Mouse (Mus musculus) lung, embryonic 16.5 days (tissue): ENCODE results near the gene Prkaa2. TPM values are rescaled to one million over a fixed set of nuclear protein-coding genes. Genes with fewer than 3 reads are reported as not detected.

Source experiments
- ATAC-seq: fragments of 200-750 bp; cut with Nextera tagmentation; 2 replicates; pipeline ENCODE4 v1.8.0; 2017; ENCODE audit warnings: low read depth, mild to moderate bottlenecking, moderate library complexity
- H3K27ac ChIP-seq: fragments of 300-500 bp; sonication (generic); 2 replicates; pipeline ENCODE4 v1.5.1; 2014; ENCODE audit warnings: mild to moderate bottlenecking, control low read depth, low read length
- H3K27me3 ChIP-seq: fragments of 300-500 bp; sonication (generic); 2 replicates; pipeline ENCODE4 v1.6.1; 2014; ENCODE audit warnings: low read depth, low read length, mixed read lengths; ENCODE audit not compliant: control insufficient read depth, insufficient read depth
- H3K36me3 ChIP-seq: fragments of 300-500 bp; sonication (generic); 2 replicates; pipeline ENCODE4 v1.6.1; 2014; ENCODE audit warnings: low read length; ENCODE audit not compliant: control insufficient read depth, insufficient read depth
- H3K4me1 ChIP-seq: fragments of 300-500 bp; sonication (generic); replicated peaks from 2 replicates; pipeline ENCODE4 v1.6.1; 2014; ENCODE audit warnings: low read length, mixed read lengths; ENCODE audit not compliant: control insufficient read depth, insufficient read depth
- H3K4me2 ChIP-seq: fragments of 300-500 bp; sonication (generic); 2 replicates; pipeline ENCODE4 v1.6.1; 2014; ENCODE audit warnings: low read depth, low read length, control low read depth
- H3K4me3 ChIP-seq: fragments of 300-500 bp; sonication (generic); 2 replicates; pipeline ENCODE4 v1.5.1; 2014; ENCODE audit warnings: mild to moderate bottlenecking, low read length, control low read depth
- H3K9ac ChIP-seq: fragments of 300-500 bp; sonication (generic); 2 replicates; pipeline ENCODE4 v1.6.1; 2014; ENCODE audit warnings: low read length, control low read depth
- H3K9me3 ChIP-seq: fragments of 300-500 bp; sonication (generic); 2 replicates; pipeline ENCODE4 v1.6.1; 2016; ENCODE audit warnings: low read length; ENCODE audit not compliant: control insufficient read depth
- WGBS: fragments of 180-500 bp; shearing (Covaris S2); extraction: QIAGEN DNeasy Blood & Tissue Kit; methylation state at CpG from one replicate; pipeline ENCODE4 v1.1.7; 2014; 5-methylcytosine and 5-hydroxymethylcytosine counted together
- polyA plus RNA-seq: library from polyadenylated mRNA; unstranded; fragments of >200 nt; fragmentation: Nextera tagmentation; extraction: Ambion mirVana; gene quantifications from 2 replicates; pipeline ENCODE4 v1.2.1, GENCODE M21; 2015

The Prkaa2 gene
- polyA plus RNA-seq, 1 experiment from 2014 or later: 2.8 TPM

DNA sequence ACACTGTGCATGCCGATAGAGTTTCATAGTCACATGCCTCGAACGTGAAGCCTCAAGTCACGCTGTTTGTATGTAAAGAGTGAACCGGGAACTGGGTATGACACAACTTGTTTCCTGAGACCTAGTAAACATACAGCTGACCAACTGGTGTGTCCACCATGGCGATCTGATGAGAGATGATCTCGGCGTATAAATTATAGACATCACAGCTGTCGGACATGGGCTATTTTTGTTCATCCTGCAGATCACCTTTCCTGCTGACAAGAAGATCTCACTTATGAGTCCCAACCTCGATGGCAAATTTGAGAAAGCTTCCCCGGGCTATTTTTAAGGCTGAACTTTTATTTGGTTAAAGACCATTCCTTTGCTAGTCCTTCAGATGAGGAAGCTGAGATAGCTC lies 2.1 kb upstream of the Prkaa2 start:
- Histone ChIP-seq H3K27ac (no peak overlapping the region), H3K9ac (no peak overlapping the region), H3K4me2 (no peak overlapping the region), H3K4me3 (no peak overlapping the region), H3K4me1 (peaks cover 6% of the 10 kb centered on the region; the same call in 1 of the 2 replicates), H3K9me3 (no peaks in the 10 kb centered on the region), H3K36me3 (no peaks in the 10 kb centered on the region), H3K27me3 (peaks cover 4% of the 10 kb centered on the region; the same call in 1 of the 2 replicates)
- 77% methylated on average over 11 of the region's 11 CpGs for WGBS
- ATAC-seq: no peak

DNA sequence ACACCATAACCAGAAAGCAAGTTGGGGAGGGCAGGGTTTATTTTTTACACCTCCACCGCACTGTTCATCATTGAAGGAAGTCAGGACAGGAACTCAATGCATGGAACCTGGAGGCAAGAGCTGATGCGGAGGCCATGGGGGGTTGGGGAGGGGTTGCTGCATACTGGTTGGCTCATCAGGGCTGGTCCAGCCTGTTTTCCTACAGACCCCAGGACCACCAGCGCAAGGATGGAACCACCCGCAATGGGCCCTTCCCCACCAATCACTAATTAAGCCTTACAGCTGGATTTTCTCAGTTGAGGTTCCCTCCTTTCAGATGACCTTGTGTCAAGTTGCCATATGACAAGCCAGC lies 970 bp upstream of the Prkaa2 start:
- no peaks in the 10 kb centered on the region for H3K9me3 ChIP-seq
- WGBS: 72% methylated on average over 4 of the region's 4 CpGs
- peak overlapping the region; percentile 97 for H3K4me2 ChIP-seq
- no peak overlapping the region for H3K27ac ChIP-seq
- peak overlapping the region; percentile 77 for H3K4me3 ChIP-seq
- H3K36me3 ChIP-seq: no peaks in the 10 kb centered on the region
- no peak overlapping the region; the same call in 1 of the 2 replicates for H3K9ac ChIP-seq
- peaks cover 6% of the 10 kb centered on the region; the same call in 1 of the 2 replicates for H3K4me1 ChIP-seq
- ATAC-seq: no peak
- H3K27me3 ChIP-seq: peaks cover 4% of the 10 kb centered on the region; the same call in 1 of the 2 replicates

DNA sequence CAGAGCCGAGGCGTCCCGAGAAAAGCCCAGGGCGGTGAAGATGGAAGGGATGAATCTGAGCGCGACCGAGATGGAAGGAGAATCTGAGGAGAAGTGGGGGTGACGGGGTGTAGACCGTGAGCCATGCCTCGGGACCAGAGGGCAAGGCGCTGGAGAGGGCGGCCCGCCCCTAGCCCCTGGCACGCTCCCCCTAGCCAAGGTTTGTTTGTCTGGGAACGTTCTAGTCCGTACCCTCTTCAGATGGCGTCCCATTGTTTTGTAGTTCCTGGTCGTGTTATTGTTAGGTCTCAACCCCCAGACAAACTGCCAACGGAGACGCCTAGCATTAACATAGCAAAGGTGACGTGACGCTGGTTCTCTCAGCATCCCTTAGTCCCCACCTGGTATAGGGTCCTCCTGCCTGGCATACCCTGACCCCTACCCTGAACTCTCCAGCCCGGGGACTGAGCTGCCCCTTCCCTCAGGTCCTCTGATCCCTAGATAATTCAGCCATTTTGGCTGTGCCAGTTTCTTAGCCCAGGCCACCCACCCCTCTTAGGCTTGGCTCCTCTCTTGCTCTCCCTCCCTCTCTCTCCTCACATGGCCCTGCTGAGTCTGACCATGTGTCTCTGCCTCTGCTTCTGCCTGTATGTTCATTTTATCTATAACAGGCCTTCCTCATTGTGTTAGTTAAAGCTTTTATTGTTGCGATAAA lies 447 bp upstream of the Prkaa2 start:
- H3K9me3 ChIP-seq: no peaks in the 10 kb centered on the region
- peak overlapping the region; percentile 97 for H3K4me2 ChIP-seq
- no peak overlapping the region for H3K27ac ChIP-seq
- H3K4me3 ChIP-seq: peak overlapping the region; percentile 77
- peaks cover 4% of the 10 kb centered on the region; the same call in 1 of the 2 replicates for H3K27me3 ChIP-seq
- ATAC-seq: peak; percentile 74
- 4% methylated on average over 24 of the region's 24 CpGs for WGBS
- no peaks in the 10 kb centered on the region for H3K36me3 ChIP-seq
- peak overlapping the region; percentile 81 for H3K9ac ChIP-seq
- peaks cover 6% of the 10 kb centered on the region; the same call in 1 of the 2 replicates for H3K4me1 ChIP-seq

DNA sequence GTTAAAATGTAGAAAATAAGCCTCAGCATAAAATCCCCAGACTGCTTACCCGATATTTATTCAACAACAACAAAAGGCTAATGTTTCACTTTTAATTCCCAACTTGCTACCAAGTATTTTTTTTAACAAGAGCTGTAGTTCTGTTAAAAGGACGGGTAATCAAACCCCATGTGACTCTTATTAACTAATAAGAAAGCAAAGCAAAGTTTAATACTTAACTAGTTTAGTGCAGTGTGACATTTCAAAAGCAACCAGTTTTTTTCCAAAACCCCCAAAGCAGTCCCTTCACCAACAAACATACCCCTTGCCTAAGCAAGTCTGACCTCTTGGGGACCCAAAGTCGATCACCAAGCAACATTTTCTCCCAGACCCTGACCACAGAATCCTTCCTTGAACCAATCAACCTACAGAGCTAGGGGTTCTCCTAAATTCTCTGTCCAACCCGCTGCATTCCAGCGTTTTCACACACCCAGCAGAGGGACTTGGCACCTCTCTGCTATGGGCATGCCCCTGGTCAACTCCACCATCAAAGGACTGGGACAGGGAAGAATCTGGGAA lies 970 bp downstream of the Prkaa2 start:
- no peak overlapping the region for H3K27ac ChIP-seq
- peaks cover 6% of the 10 kb centered on the region; the same call in 1 of the 2 replicates for H3K4me1 ChIP-seq
- peak overlapping the region; percentile 97 for H3K4me2 ChIP-seq
- peaks cover 4% of the 10 kb centered on the region; the same call in 1 of the 2 replicates for H3K27me3 ChIP-seq
- no peaks in the 10 kb centered on the region for H3K9me3 ChIP-seq
- no peak for ATAC-seq
- no peaks in the 10 kb centered on the region for H3K36me3 ChIP-seq
- WGBS: 23% methylated on average over 5 of the region's 5 CpGs
- no peak overlapping the region; the same call in 1 of the 2 replicates for H3K9ac ChIP-seq
- peak overlapping the region; percentile 77 for H3K4me3 ChIP-seq

DNA sequence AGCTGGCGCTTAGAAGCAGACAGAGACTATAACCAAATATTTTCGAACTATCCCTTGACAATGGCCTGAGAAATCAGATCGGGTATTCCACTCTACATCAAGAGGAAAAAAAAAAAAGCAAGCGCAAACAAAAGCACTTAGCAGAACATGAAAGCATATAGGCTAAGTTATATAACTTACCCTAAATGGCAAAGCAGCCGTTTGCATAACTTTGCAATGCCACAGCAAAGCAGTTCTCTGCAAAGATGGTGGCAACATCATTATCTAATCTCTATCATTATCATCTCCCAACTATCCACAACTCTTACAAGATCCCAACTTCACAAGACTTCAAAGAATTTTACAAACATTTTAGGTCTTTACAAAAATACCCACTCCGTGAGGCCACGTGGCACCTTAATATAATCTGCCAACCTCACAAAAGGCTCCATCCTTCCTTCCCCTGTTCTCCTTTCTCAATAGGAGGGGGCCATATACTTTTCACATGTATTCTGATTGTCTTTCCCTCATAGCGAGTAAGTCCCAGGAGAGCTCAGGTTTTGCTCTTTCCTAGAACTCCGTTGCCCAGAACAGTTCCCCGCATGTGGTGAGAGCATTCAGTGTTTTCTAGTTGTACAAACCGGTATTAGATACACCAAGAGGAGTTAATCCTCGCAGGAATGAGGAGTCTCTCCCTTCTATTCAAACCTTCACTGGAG lies 1.6 kb downstream of the Prkaa2 start:
- ATAC-seq: no peak
- peaks cover 4% of the 10 kb centered on the region; the same call in 1 of the 2 replicates for H3K27me3 ChIP-seq
- 60% methylated on average over 12 of the region's 12 CpGs for WGBS
- H3K4me2 ChIP-seq: no peak overlapping the region
- no peak overlapping the region for H3K4me3 ChIP-seq
- no peaks in the 10 kb centered on the region for H3K9me3 ChIP-seq
- H3K36me3 ChIP-seq: no peaks in the 10 kb centered on the region
- H3K9ac ChIP-seq: no peak overlapping the region
- no peak overlapping the region for H3K27ac ChIP-seq
- H3K4me1 ChIP-seq: peaks cover 6% of the 10 kb centered on the region; the same call in 1 of the 2 replicates

GRCm38 (mm10) chr4:105104099-105104872 lies 5.4 kb downstream of the Prkaa2 start:
- H3K36me3 ChIP-seq: no peaks in the 10 kb centered on the region
- H3K27ac ChIP-seq: no peak overlapping the region
- H3K27me3 ChIP-seq: peaks cover 2% of the 10 kb centered on the region; the same call in 1 of the 2 replicates

DNA sequence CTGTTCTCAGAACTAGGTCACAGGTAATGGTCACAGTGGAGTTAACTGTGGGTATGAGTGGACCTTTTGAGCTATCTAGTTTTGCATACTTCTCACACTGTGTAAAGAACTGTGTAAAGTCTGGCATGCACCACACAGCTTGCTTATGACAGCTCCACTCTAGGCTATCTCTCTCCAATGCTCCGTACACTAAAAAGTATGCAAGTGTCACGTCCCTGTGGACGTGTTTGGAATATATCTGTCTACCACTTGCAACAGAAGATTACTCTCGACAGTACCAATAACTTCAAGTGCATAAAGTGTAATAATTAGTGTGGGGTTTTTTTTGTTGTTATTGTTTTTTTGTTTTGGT lies 8.4 kb downstream of the Prkaa2 start:
- 35% methylated on average over 4 of the region's 4 CpGs for WGBS
- Histone ChIP-seq H3K27me3 (no peaks in the 10 kb centered on the region), H3K9ac (no peak overlapping the region), H3K4me3 (no peak overlapping the region), H3K4me2 (no peak overlapping the region), H3K27ac (no peak overlapping the region), H3K36me3 (no peaks in the 10 kb centered on the region), H3K9me3 (no peaks in the 10 kb centered on the region), H3K4me1 (no peaks in the 10 kb centered on the region; the same call in 1 of the 2 replicates)
- peak; percentile 64; the same call in 1 of the 2 replicates for ATAC-seq

More at GRCm38 (mm10) chr4:105104099-105104872, 5.4 kb downstream of the Prkaa2 start:
- H3K9me3 ChIP-seq: no peaks in the 10 kb centered on the region
- no peak overlapping the region for H3K4me3 ChIP-seq
- no peak overlapping the region for H3K4me2 ChIP-seq
- no peak for ATAC-seq
- 69% methylated on average over 6 of the region's 6 CpGs for WGBS
- peaks cover 5% of the 10 kb centered on the region; the same call in 1 of the 2 replicates for H3K4me1 ChIP-seq
- H3K9ac ChIP-seq: no peak overlapping the region

DNA sequence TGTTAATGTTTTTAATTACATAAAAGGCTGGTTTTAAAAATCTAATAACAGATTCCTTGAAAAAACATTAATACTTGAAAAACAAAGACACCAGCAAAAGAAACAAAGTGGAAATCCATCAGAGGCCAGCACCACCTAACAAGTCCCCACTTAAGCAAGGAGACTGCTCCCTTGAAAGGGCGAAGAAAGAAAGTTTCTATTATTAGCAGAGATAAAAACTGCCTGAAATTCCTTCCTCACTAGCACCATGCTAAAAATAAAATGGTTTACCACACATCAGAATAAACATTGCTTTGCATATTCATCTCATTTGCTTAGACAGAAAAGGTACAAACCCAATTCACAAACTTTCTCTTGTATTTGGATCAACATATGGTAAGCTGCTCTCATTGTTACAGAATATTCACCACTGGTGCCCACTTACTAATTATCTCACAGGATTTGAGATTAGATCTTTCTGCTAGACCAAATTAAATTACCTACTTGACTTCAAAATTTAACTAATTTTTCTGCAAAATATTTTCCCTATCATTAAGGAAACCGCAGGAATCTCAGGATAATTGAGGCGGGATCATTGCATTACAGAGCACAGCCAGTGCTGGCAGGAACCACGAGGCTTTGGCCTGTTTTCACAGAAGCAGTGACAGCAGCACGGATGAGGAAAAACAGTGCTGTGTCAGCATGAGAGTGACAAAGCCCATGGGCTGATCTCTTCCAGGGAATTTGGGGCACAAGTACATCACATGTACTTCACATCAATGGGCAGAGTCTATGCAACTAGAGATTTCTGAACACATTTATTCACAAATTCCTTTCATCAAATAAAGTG lies 9.0 kb downstream of the Prkaa2 start:
- no peaks in the 10 kb centered on the region for H3K9me3 ChIP-seq
- no peak overlapping the region for H3K4me2 ChIP-seq
- H3K9ac ChIP-seq: no peak overlapping the region
- H3K4me3 ChIP-seq: no peak overlapping the region
- H3K27ac ChIP-seq: no peak overlapping the region
- no peaks in the 10 kb centered on the region; the same call in 1 of the 2 replicates for H3K4me1 ChIP-seq
- no peaks in the 10 kb centered on the region for H3K27me3 ChIP-seq
- WGBS: 41% methylated on average over 5 of the region's 5 CpGs
- ATAC-seq: peak; percentile 76; the same call in 1 of the 2 replicates
- H3K36me3 ChIP-seq: no peaks in the 10 kb centered on the region
